Mouse (Mus musculus) MEL-GATA-1-ER (cell line): ENCODE results near the gene Gm11985.

Source experiments
- DNase-seq: peaks from one replicate; pipeline ENCODE4 v3.0.0-alpha.2; 2012; ENCODE audit warnings: low read depth; ENCODE audit errors: extremely low read depth

Gm11985 gene

DNA sequence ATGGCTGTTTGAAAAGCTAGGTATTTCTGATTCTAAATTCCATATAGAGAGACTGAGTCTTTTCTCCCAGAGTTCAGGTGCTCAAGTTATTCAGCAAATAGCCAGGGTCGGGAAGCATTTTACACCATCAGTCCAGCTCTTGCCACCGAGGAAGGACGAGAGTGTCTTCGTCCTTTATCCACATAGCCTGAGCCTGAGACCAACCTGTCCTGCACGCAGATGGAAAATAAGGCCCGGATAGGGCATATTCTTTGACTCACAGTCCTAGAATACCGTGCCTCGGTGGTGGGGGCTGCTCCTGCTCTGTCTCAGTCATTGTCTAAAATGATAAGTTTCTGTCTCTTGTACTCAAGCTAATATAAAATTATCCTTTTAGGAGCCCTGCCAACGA lies 12.0 kb upstream of the Gm11985 start:
- DNase-seq = no peak

DNA sequence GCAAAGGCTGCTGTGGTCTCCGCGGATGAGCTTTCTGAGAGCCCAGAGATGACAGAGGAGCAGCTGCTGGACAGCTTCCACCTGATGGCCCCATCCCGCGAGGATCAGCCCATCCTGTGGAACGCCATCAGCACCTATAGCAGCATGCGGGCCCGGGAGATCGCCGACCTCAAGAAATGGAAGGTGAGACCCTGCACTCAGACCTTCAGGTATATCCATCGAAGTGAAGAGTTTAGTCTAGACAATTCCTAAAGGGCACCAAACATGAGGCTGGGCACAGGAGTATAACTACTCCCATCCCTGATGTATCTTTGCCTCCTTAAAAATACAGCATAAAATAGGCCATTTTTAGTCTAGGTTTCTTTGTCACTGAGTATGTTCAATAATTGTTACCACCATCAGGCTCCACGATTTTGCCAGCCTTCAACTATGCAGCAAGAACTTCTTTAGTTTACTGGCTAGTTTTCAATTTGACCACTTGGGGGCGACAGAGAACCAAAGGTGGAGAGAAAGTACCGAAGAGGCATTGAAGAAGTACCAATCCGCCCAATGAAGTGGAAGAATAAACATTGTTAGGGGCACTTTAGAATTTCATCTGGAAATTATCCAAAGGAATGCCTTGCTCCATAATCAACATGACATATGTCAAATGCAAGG lies 11.5 kb upstream of the Gm11985 start:
- no peak for DNase-seq

DNA sequence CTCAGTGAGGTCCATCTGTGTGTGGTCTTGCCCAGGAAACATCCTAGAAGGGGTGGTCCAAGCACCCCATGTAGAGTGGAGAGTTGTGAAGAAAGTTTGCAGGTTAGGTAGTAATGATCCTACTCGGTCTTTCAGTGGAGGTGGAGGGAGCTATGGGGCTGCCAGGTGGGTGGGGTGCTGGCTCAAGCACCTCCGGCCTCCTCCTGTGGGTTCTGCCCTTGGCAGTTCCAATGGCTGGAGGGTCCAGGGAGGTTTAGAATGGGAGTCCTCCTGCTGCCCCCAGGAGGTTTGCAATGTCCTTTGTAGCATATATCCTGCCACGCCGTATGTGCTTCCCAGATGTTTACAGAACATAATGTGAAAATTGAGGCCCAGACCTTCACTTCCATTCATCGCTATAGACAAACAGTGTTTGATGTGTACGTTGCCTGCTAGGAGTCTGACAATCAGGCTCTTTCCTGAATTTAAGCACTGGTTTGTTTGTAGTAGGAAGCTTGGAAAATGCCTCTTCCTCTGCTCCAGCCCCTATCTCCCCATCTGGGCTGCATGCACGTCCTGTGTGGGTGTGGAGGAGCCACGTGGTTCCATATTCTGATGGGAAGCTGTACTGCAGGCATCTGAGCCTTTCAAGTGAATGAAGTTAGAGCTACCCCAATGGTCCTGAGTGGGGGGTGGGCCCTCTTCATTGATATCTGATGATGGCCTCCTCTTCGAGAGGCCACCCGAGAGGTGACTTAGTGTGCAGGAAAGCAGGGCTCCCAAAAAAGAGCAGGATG lies 10.3 kb upstream of the Gm11985 start:
- DNase-seq = no peak

DNA sequence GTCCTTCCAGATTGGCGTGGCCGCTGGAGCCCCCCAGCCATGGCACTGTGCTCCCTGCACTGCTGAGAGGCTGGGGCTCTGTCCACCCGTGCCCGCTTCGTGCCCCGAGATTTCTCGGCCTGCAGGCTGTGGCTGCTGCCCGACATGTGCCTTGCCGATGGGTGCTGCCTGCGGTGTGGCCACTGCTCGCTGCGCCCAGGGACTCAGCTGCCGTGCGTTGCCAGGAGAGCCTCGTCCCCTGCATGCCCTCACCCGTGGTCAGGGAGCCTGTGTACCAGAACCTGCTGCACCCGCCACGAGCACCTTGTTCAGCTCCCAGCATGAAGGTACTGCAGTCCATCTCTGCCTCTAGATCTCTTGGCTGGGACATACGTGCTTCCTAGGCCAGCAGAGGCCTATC lies 9.6 kb upstream of the Gm11985 start:
- DNase-seq = no peak

DNA sequence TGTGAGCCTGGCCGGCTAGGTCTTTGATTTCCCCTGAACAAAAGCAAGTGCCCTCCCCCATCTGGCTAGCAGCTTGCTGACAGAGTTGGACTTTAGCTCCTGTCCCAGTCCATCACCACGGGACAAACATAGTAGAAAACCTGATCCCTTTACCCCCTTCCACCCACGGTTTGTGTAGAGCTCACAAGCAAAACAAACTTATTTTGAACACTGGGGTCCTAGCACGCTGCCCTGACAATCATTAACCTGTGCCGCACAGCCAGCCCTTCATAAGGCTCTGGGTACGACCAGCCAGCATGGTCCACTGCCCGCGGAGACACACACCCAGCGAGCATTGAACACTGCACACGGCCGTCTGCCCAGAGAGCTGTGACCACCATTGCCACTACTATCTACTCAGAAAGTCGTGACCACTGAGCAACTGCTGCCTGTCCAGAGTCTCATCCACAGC lies 9.1 kb upstream of the Gm11985 start, which contains the start of gene Igfbp1:
TSS of gene Igfbp1 (plus strand) at position 292 of the 451 bp plus-strand sequence.
- no peak for DNase-seq

DNA sequence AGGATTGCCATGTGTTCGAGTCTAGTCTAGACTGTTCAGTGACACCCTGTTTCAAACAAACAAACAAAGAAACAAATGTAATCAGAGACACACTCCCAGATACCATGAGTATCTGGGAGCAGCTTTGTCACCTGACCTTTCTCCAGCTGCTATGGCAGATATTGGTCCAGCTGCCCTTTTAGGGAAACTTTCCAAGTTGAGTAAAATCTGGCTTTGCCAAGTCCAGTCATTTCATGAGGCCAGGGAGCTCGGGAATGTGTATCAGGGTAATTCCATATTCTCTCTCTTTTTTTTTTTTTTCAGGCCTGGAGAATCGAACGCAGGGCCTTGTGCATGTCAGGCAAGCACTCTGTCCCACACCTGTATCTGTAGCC lies 6.9 kb upstream of the Gm11985 start:
- no peak for DNase-seq

DNA sequence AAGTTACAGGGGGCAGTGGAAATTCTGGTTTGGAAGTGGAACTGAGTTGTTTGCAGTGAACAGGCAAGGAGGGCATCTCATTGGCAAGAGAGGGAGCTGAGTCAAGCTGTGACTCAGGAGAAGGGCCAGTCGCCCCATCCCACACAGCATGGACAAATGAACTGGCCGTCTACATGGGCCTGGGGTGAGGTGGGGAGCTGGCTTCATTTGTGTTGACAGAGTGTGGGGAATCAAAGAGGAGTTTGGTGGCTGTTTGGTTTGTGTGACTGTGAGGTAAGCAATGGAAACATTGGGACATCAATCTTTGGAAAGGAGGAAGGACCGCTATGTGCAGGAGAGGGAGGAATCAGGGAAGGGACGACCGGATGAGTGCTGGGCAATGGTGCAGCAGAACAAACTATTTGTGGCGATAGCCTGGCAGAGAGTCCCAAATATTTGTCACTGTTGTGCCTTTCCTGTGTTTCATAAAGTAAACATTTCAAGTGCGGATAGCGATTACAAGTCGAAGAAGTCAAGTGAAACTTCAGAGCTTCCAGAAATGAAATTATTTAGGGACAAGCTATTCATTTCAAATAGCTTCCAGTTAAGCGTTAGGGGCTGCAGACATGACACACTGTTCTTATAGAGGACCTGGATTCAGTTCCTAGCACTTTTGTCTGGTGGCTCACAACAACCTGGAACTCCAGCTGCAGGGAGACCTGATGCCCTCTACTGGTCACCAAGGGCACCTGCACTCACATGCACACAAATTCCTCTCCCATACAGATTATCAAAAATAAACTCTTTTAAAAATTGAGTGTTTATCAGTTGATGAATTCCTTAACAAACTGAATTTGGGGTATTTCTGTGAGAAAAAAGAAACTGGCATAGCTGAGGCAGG lies 6.3 kb upstream of the Gm11985 start:
- no peak for DNase-seq

DNA sequence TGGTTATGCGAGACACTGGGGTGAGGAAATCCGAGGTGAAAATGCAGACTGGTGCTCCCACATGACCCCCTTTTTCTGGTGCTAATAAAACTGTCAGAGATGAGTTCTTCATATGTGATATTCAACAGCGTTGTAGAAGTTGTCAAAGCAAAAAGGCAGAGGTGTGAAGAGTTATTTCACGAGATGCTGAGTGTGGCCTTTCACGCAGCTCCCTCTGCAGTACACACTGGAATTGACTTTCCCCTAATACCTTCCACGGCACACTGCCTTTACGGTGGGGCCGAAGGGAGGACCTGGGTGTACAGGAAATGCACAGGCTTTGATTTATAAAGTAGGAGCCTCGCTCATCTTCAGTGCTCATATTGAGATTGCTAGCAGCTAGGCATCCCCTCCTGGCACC lies 4.8 kb upstream of the Gm11985 start:
- DNase-seq = no peak

DNA sequence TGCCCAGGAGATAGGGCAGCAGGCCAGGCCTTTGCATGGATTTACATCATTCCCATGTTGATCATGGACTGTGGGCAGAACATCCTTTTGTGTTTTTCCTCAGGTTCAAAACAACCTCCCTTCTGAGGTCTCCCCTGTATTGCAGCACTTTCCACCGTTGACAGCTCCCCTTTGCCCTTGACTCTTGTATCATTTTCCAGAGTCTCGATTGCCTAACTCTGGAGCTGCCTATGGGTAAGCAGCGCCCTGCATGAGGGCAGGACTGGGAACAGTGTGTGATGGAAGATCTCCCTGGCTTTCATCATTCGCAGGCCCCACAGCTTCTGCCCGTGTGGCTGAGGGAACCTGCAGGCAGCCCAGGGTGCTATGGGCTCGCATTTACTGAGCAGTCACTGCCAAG lies 4.3 kb upstream of the Gm11985 start:
- DNase-seq = no peak

DNA sequence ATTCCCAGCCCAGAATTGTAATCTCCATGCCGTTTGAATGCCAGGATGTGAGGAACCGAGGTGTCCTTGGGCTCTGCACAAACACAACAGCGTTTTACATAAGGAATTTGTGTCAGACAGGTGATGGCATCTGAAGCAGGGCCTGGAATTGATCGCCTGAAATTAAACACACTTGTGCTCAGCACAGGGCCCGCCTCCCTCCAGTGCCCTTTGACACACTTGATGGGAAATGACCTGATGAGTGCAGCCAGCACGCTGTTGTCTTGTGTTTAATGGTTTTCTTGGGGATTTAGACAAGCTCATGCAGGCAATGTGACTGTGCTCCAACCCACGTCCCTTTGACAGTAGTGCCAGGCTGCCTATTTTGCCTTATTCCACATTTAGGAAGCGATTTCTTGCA lies 897 bp downstream of the Gm11985 start:
- DNase-seq = no peak

DNA sequence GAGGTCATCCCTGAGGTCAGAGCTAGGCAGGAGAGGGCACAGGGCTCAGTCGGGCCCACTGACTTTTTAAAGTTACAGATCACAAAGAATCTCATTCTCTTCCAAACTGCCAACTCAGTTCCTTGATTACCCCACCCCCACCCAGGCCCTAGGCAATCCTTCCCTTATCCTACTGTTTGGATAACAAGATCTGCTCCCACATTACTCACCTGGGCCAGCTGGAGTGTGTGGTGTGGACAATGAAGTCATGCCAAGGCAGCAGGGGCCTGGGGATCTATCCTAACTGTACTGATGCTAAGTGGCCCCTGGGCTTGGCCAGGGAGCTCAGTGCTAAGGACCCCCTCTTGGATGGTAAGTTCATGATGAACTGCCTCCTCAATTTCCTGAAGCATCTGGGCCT lies 3.9 kb downstream of the Gm11985 start:
- no peak for DNase-seq

DNA sequence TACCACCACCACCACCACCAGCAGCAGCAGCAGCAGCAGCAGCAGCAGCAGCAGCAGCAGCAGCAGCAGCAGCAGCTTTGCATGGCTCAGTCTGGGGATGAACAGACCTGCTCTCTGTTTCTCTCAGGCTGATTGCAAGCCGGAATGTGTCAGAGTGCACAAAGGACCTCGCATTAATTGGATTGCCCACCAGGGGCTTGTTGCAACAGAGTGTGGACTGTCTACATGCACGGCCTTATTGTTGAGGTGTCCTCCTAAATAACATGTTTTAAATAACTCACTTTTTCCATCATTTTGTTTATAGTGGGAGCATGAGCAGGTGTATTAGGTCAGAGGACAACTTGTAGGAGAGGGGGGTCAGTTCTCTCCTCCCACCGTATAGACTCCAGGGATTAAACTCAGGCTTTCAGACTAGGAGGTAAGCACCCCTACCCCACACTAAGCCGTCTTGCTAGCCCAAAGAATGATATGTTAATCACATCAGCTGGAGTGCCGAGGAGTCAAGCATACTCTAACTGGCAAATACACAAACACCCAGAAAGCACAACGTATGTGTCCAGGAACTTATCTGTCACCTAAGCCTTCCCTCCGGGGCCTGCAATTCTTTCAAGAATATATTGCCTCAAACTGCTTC lies 5.8 kb downstream of the Gm11985 start:
- no peak for DNase-seq

DNA sequence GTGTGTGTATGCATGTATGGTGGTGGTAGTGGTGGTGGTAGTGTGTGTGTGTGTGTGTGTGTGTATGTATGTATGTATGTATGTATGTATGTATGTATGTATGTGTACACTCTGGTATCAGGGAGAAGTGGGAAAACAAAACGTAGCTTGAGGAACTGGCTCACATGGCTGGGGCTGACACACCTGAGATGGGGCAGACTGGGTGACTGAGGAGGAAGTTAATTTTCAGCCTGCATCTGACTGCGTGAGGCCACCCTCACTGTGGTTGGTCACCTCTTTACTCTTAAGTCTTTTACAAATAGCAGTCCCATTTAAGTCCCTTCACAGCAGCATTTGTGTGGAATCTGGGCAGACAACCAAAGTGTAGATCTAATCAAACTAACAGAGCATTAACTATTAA lies 9.1 kb downstream of the Gm11985 start:
- no peak for DNase-seq

DNA sequence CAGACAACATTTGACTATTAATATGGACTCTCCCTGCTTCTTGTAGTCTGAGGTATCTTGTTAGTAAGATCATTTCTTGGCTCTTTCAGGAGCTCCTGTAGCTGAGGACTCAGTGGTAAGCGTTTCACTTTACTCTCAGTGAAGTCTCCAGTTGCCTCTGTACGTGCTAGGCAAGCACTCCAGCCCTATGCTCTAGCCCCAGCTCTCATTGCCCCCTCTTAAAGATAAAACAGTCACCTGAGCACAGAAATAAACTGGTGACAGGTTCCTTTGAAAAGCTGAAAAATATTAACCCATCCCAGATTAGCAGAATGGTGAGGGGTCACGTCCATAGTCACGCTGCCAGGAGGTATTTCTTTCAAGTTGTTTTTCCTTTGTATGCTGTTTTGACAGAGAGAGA lies 9.6 kb downstream of the Gm11985 start:
- no peak for DNase-seq

DNA sequence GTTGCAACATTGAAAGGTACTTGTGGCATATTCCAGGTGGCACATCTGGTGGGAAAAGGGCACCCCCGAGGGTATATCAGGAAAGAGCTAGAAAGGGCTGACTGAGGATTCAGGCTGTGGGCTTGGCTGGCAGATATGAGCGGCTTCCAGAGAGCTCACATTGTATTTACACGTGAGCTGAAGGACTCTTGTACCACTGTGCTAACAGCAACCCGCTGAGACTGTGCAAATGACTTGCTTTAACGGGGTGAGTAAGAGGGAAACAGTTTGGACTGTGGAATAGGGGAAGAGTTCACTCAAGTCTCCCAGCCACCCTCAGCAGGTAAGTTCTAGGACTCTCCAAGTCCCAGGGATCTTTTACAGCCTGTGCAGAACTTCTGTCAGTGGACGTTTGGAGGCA lies 14.7 kb downstream of the Gm11985 start:
- no peak for DNase-seq

DNA sequence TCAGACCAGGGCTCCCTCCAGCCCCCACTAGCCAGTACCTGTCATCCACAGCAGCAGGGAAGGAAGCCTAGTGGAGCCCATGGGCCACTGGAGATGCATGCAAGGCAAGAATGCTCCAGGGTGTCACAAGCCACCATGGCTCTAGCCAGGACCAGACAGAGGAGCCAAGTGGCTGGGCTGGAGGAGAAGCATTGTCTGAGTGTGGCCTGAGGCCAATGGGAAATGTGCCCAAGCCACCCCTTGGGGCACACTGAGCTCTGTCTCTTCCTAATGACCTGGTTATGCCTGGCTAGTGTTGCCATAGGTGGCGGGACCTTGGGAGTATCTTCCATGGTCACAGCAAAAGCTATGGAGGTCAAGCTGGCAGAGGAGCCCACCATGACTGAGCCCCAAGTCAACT lies 18.7 kb downstream of the Gm11985 start:
- DNase-seq = no peak

DNA sequence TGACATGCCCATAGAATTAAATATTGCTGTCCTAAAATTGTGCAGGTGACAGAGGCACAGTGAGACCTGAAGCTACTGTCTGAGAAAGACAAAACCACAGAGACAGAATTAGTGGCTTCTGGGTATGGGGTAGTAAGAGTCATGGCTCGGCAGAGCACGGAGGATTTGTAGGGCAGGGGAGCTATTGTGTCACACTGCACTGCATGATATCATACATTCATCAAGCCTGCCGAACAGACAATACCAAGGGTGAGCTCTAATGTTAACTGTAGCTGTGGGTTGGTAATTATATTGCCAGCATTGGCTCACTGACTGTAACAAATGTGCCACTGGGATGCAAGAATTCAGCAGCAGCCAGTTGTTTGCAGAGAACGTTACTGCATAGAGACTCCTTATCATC lies 24.0 kb downstream of the Gm11985 start:
- no peak for DNase-seq

DNA sequence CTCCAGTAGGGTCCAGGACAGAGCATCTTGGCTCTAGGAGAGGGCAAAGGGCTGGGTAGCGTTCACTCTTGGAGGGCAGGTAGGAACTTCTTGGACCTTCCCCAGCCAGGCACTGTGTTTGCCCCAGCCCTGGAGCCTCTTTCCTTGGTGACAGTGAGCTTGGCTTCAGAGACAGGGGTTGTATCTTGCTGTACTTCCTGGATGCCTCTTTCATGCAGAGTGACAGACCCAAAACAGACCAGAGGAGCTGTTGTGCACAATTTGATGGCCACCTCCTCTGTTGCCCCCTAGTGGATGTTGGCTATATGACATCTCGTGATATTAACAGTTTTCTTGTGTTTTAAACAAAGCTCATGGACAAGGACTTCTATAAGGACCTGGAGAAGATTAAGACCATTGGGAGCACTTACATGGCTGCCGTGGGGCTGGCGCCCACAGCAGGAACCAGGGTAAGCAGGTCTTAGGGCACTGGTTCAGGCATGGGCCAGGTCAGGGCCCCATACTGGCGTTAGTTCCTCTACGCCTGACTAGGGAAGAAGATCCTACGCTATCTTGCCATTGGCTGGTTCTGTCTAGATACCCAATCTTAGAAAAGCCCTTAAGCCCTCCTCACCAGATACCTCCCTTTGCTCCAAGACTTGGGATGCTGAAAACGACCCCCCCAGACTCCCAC lies 26.7 kb downstream of the Gm11985 start:
- no peak for DNase-seq

DNA sequence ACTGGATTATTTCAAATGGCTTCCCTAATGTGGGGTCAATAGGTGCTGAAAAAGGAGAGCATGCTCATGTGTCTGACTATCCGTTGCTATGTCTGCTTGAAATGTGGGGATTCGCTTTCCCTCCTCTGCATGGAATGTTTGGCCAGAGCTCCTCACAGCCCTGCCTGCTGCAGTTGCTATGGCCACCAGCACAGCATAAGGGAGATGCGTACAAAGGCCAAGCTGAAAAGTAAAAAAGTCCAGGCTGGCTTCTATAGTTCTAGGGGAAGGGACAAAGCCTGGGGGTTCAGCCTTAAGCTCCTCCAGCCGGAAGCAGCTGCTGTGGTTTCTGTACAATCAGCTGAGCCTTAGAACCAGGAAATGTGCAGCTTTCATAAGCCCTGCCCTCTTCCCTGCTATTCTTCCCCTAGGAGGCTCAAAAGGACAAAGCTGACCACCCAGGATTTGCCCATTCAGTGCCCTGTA lies 27.7 kb downstream of the Gm11985 start:
- no peak for DNase-seq

DNA sequence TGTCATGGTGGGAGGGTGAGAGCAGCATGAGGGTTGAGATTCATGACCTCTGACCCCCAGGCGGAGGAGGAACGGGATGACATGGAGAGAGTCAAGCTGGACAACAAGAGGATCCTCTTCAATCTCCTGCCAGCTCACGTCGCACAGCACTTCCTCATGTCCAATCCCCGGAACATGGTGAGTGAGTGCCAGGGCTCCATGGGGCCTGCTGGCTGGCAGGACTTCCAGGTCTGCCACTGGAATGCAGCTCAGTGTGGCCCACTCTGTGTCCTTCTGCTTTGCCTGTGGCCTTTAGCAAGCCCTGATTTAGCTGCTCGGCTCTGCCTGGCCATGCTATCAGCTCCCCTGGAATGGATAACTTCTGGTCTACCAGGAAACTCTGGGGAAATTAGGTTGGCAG lies 28.2 kb downstream of the Gm11985 start:
- no peak for DNase-seq

DNA sequence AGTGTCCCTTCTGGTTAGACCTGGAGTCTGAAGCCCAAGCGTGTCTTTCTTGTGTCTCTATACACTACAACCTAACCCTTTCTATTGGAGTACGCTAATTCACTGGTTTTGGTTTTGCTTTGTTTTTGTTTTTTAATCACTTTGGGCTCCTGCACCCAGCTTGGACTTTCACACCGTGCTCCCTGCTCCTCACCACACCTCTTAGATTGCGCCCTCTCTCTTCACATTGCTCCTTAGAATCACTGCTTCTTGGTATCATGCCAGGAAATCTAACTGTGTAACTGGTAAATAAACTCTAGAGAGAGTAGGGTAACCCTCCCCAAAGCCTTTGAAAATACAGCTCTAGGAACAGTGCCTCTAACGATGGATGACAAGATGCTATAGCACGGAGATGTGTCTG lies 30.2 kb downstream of the Gm11985 start:
- no peak for DNase-seq
